Mouse (Mus musculus): ENCODE measurements around the gene Gdf11.

Gene Gdf11

DNA sequence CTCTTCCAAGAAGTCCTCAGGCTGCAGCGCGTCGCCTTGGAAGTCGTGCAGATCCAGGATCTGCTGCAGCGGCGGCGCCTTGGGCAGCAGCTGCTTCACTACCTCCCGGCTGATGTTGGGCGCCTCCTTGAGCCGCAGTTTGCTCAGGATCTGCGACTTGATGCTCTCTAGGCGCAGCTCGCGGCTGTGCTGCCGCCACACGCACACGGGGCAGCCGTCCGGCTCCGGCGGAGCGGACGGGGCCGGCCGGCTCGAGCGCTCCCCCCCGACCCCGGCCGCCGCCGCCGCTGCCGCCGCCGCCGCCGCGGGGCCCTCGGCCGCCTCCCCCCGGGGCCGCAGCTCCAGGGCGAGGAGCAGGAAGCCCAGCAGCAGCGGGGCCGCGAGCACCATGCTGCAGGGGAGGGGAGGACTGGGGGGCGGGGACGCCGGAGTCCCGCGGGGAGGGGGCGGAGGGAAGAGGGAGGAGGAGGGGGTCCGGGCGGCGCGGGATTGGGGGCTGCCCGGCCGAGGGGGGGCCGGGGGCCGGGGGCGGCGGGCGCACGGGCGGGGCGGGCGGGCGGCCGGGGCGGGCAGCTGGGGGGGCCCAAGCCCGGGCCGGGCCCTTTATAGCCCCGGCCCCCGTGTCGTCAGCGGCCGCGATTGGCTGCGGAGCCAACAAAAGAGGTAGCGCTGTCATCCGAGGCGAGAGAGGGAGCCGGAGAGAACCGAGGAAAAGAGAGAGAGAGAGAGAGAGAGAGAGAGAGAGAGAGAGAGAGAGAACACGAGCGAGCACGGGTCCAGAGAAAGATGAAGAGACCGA lies at the start of gene Gdf11:
TSS of gene Gdf11 (minus strand) at position 423 of the 799 bp plus-strand sequence.
- WGBS: under 1% methylated on average over 71 of the region's 89 CpGs

DNA sequence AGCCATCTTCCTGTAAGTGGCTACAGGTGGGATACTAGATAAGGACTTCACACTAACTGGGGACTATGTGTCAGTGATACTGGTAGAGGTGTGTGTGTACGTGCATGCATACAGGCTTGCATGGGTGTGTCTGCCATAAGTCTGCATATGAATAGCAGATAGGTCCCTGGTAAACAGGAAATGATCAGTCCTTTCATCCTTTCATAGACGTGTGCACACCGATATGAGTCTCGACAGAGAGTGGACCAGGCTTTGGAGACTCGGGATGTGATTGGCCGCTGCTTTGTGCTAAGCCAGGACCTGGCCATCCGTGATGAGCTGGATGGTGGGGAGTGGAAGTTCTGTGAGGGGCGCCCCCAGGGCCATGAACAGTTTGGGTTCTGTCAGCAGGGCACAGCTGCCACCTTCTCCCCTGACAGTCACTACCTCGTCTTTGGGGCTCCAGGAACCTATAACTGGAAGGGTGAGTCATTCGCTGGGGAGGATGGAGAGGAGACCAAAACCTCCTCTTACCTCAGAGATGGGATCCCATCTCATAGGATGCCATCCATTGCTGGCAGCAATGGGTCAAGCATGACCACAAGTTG lies 49.0 kb upstream of the Gdf11 start:
- 82% methylated on average over 10 of the region's 10 CpGs for WGBS

DNA sequence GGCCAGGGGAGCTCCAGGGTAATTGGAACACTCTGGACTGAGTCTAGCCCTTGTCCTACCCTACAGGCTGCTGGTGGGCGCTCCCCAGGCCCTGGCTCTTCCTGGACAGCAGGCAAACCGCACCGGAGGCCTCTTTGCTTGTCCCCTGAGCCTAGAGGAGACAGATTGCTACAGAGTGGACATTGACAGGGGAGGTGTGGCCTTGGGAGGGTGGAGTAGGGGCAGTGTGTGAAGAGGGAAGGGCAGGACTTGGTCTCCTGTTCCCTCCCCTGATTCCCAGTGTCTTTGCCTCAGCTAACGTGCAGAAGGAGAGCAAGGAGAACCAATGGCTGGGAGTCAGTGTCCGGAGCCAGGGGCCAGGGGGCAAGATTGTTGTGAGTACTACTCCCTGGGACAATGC lies 47.5 kb upstream of the Gdf11 start:
- 65% methylated on average over 5 of the region's 5 CpGs for WGBS

DNA sequence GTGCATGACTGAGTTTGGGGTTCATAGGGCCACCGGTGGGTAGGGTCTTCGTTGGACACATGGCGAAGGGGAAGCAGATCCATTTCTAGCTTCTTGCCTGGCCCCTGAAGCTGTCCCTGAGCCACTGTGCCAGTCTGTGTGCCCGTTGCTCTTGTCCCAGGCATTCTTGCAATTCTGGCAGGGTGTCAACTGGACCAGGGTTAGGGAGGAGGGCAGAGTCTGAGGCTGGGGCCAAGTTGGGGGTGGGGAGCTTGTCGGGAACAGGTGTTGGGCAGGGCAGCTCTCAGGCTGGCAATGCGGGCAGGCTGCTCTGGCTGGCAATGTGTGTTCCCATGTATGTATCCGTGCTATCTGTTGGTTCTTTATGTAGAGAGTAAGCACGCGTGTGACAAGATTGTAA lies 46.9 kb upstream of the Gdf11 start:
- WGBS: 74% methylated on average over 9 of the region's 9 CpGs

DNA sequence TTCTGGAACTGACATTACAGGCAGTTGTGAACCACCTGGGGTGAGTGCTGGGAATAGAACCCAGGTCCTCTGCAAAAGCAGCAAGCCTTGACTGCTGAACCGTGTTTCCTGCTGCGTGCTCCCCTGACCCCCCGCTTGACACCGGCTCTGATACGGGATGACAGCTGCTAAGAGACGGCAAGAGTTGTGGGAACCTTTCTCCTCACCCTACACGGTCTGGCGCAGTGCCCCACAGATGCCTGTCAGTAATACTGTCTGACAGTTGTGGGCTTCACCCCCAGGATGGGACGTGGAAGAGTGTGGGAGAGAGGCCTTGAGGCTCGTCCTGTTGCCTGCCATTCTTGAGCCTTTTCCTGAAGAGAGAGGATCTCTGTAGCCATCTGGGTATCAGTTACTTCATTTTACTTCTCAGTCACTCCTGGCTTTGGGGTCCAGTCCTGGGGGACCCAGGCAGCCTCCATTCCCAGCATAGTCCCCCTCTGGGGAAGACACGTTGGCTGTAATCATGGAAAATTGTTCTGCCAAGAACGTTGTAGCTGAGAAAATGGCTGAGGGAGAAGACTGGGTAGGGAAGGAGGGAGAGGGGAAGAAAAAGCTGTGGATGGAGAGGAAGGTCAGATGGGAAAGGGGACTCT lies 46.4 kb upstream of the Gdf11 start:
- WGBS: 78% methylated on average over 12 of the region's 12 CpGs

DNA sequence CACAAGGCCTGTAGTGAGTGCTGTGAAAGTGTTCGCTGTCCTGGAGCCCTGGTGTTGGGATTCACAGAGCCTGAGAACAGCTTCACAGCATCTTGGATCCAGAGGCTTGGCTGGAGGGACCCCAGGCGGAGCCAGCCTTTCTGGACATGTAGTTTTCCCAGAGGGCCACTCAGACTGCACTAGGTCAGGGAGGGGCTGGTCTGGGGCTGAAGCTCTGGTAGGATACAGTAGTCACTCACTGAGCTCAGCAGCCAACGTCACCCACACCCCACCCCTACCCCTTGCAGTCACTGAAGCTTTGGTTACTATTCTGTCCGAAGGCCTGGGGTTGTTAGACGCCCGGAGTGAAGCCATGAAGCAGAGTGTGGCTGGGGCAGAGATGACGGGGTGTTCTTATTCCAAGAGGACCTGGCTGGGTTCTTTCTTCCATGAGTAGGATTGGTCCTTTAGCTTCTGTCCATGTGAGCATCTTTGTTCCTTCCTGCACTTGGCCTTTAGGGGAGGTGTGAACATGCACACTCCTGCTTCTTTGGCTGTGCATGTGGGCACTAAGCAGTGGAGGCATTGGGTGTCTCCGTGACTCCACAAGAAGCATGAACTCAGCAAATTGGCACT lies 44.4 kb upstream of the Gdf11 start:
- WGBS: 81% methylated on average over 8 of the region's 8 CpGs

DNA sequence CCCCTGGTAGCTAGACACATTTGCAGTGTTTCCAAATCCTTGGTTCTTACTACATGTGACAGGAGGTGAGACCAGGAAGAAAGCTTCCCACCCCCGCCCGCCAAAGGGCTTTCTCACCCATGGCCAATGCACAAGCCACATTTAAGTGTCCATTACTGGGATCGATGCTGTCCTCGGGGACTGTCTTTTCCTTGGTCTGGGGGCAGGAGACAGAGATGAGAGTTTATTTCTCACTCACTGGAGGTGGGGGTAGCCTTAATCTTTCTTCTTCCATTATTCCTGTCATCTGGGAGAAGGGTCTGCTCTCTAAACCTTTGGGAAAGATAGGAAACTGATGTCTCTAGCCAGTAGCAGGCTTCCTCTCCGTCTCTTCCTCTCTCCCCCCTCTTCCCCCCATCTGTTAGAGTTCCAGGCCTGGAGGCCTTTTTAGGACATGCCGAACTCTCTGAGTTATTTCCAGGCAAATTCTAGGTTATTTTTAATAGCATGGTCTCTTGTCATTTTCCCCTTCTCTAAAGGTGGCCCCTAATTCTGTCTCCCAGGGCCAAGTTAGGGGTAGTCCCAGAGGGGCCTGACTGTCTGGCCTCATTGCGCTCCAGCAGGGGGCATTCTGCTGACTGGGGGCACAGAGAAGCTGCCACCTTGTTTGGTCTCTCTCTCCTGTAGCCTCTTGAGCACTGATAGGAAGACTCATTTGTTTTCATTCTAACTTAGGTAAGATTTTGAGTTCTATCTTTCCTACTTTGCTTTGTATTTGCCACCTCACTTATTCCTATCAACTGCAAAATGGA lies 43.7 kb upstream of the Gdf11 start:
- 61% methylated on average over 7 of the region's 7 CpGs for WGBS

DNA sequence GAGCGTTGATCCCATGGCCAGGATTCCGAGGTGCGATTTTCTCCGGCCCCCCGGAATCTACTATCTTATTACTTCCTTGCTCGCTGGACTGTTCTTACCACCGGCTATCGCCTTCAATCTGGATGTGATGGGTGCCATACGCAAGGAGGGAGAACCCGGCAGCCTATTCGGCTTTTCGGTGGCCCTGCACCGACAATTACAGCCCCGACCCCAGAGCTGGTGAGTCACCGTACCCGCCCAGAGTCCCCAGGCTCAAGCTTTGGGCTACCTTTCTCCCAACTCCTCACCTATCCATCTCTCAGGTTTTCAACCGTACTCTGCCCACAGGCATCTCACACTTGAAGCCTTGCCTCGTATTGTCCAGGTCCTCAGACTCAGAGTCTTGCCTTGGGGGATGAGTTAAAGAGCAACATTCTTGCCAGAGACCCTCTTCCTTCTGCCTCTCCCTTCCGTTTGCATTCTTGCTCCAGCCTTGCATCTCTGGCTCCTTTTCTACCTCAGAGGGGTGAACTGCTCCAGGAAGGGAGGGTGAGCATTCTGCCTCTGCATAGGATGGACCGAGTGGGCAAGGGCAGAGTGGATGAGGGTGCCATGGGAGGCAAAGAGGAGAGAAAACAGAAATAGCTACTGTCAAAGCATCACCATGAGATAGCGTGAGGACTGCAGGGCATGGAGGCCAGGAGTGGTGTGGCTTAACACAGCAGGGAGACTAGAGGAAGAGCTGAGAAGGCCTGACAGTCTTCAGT lies 42.6 kb upstream of the Gdf11 start:
- 8% methylated on average over 21 of the region's 21 CpGs for WGBS

DNA sequence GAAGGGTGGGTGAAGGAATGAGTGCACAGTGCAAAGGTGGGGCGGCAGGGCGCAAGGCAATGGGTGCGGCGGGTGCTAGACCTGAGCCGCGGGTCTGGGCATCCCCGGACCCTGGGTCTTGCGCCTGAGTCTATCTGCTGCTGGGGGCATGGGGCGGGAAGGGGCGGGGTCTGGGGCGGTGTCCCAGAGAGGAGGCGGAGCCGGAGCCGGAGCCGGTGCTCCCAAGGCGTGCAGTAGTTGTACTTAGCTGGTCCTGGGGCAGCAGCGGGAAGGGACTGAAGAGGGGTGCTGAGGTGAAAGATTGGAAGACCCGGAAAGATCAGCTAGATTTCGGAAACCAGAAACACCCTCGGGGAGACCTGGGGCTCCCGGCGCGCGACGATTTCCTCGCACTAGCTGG lies 42.1 kb upstream of the Gdf11 start, which contains the start of gene Itga7:
TSS of gene Itga7 (plus strand) at position 245 of the 400 bp plus-strand sequence.
- under 1% methylated on average over 26 of the region's 26 CpGs for WGBS

DNA sequence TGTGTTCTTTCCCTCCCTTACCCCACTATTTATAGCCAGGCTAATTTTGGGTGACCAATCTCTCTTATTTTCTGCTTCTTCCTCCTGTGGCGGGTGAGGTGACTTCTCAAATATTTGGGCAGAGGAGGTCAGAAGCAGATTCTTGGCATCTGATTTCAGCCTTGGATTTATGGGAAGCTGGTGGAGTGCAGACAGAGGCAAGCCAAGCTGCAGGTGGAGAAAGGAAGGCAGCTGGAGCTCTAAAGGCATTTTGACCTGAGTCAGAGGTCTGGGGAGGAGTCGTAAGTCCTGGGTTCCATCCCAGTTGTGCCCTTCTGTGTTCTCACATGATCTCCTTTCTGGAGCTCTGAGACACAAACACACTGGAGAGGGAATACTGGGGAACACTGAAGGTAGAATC lies 39.9 kb upstream of the Gdf11 start:
- 67% methylated on average over 2 of the region's 2 CpGs for WGBS

DNA sequence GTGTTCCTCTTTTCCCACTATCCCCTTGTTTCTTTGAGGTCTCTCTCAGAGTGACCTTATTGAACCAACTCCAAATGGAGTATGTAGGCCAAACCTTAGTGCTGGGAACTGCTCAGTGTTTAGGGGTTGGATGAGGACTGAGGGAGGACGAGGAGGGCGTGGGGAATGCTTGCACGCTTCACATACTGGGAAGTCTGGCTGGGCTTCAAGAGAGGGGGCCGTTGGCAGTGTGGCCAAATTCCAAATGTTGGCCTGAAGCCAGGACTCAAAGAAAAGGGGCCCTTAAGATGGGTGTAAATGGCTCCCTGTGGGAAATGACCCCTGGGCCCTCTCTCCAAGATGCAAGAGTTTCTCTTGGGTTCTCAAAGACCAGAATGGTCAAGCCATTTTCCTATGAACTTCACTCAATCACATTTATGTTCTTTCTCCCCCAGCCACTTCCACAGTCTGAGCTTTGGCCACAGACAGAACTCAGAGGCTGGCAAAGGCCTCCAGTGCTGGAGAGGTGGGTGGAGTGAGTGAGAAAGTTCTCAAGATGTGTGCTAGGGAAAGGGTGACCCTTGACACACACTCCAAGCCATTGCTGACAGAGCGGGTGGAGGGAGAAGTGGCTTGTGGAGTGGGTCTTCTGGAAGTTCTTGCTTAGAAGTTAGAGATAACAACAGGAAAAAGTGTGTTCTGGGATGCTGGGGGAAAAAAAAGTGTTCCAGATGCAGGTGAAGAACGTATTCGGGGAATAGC lies 38.3 kb upstream of the Gdf11 start:
- 65% methylated on average over 7 of the region's 7 CpGs for WGBS

DNA sequence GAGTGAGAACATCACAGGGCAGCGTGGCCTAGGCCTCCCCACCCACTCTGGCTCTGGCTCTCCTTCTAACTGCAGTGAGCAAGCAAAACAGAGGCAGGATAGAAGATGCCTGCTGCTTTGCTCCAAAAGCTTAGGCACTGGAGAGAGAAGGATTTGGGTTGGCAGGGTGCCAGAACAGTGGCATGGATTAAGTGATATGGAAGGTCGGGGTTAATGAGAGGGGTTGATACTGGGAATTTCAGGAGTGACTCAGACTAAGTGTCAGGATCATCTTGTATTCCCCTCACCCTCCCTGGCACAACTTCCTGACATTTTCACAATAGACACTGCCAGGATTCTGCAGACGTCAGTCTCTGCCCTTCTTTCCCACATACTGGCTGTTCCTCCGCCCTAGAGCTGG lies 36.8 kb upstream of the Gdf11 start:
- 43% methylated on average over 4 of the region's 4 CpGs for WGBS

DNA sequence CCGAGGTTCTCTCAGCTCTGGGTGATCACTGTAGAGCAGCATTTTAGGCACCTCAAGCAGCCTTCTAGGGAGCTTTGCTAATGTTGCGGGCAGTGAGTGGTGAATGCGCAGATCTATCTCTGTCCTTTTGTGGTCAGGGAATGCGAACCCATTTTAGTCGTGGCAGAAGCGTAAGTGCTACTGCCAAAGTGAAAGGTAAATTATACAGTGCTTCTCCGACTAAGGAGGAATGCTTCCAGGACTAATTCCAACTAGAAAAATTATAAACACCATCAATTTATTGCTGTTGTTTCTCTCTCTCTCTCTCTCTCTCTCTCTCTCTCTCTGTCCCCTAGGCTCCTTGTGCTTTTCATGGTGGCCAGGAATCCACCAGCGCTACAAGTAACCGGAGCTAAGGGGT lies 32.4 kb upstream of the Gdf11 start, which contains the start of gene Bloc1s1:
TSS of gene Bloc1s1 (minus strand) at position 101 of the 400 bp plus-strand sequence.
- 37% methylated on average over 9 of the region's 9 CpGs for WGBS

DNA sequence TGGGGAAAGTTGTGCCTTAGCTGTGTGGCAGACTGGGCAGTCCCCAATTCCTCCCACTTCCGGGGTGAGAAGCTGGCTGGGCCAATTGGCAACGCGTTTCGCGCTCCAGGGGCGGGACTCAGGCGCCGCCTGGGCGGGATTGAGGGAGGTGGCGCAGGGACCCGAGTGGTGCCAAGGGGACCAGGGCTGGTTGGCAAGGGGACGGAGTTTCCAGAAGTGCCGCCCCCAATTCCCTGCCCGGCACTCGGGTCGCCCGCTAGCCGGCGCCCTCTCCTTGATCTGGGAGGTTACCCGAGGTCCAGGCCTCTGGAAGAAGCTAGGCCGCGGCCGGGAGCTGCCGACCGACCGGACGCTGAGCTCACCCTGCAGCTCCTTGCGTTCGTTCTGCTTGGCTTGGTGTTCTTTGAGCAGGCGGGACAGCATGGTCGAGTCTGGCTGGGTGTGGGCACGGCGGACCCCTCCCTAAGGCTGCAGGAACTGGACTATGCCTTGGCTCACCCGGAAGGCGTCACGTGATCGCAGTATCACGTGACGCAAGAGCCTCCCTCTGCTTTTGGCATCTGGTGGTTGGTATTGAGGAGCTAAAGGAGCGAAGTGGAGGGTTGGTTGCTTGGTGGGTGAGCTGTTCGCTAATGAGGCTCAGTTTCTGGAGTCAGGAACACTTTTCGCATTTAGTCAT lies 31.6 kb upstream of the Gdf11 start:
- under 1% methylated on average over 42 of the region's 42 CpGs for WGBS

DNA sequence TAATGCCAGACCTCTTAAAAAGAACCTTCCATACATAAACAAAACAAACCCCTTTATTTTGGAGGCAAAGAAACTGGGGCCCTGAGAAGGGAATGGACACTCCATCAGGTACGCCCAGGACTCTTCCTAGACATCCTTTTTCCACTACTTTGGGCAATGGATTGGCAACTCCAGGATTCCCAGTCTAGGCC lies 31.2 kb upstream of the Gdf11 start, which contains the start of gene Rdh5:
TSS of gene Rdh5 (minus strand) at position 67 of the 191 bp plus-strand sequence.
- WGBS: 17% methylated on average over 1 of the region's 1 CpGs

DNA sequence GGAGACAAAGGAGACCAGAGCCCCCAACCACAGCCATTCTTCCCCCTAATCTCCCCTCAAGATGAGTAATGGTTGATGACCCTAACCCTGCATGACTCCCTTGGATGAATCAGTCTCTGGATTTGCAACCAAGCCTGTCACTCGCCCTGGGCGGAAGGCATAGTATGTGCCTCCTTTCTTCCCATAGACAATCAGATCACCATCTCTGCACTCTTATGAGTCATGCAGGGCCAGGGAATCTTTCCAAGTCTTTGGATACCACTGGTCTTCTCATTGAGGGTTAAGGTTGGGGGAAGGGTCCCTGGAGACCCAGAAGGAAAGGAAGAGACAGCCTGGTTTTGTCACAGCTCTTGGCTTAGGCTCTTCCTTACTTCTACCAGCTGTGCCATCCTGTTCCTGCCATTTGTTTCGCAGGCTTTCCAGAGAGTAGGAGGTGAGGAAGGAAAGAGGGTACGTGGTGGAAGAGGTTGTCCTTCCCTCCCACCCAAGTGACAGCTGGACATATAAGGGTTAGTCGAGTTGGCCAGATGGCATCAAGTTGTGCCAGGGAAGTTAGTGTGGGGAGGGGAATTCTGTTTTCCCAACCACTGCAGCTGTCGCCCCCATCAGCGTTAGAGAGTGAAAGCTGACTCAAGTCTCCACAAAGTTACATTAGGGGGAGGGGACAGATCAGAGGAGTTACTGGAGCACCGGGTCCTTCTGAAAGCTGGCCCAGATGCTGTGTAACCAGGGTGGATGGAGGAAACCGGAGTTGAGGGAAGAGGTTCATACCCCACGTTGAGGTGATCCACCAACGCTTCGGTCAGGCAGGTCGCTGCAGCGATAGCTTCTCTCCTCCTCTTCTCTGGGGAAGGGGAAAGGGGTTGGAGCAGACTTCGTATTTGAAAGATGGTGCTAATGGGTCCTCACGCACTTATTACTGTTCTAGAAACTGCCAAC lies 30.6 kb upstream of the Gdf11 start:
- WGBS: 45% methylated on average over 16 of the region's 16 CpGs

DNA sequence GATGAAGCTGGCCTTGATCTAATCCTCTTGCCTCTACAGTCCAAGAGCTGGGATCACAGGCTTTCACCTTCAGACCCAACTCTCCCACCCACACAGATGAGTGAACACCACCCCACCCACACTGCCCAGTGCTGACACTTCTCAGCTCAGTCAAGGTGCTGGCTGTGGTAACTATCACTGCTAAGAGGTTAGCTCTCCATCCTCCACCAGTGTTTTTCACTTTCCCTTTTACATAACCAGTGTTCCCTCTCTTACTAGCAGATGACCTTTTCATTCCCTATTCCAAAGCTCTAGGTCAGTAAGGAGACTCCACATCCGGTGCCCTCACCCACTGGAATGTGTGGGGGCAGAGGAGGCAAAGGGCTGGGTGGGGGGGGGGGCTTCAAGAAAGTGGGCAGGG lies 29.7 kb upstream of the Gdf11 start:
- 71% methylated on average over 1 of the region's 1 CpGs for WGBS

DNA sequence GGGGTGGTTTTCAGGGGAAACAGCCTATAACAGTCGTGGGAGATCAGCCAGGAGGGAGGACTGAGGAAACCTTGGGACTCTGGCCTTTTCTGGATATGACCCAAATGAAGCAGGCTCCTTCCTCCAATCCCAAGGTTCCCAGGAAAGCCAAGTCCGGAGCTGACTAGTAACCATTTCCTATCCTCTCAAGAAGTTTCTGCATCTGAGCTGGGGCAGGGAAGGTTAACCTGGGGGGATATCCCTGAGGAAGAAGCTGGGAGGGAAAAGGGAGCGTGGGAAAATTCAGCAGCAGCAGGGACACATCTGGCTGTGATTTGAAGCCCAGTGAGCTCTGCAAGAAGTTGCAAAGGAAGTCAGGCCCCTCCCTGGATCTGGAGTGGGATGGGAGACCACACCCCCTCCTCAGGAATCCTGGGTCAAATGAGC lies 29.2 kb upstream of the Gdf11 start:
- WGBS: 73% methylated on average over 3 of the region's 3 CpGs

DNA sequence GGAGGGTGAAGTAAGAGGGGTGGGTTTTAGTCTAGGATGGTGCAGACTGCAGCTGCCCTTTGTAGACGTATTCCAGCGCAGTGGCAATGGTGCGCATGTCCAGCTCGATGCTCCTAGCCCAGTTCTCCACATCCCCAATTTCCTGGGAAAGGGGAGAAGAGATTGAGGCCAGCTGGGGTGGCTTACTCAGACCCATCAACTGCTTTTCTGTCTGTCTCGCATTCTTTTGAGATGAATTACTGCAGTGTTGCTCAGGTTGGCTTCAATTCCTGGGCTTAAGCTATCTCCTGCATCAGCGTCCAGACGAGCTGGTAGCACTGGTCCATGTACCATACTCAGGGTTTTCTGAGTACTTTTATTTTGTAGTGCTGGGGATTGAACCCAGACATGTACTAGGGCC lies 28.4 kb upstream of the Gdf11 start:
- 83% methylated on average over 7 of the region's 7 CpGs for WGBS
